Mouse (Mus musculus) megakaryocyte, adult 5-6 weeks (primary cell): ENCODE results near the gene Acsl3. TPM values are rescaled to one million over a fixed set of nuclear protein-coding genes. Genes with fewer than 3 reads are reported as not detected.

Experiments
- ATAC-seq: 2 replicates; pipeline ENCODE4 v1.8.0; 2016; ENCODE audit warnings: mild to moderate bottlenecking, inconsistent platforms; ENCODE audit not compliant: poor library complexity, severe bottlenecking
- total RNA-seq, 2 experiments: library from RNA; stranded (forward) in 1 of 2; stranded (reverse) in 1 of 2; fragments of 153-499, 151-499 nt in 1 of 2; fragments of 221-1000, 200-1000 nt in 1 of 2; gene quantifications; 2 replicates each; pipeline versions ENCODE4 v1.2.3 to v1.2.4; 2015 to 2017

The Acsl3 gene
- total RNA-seq, 2 experiments from 2014 or later, result 5.1 to 17.6 TPM

DNA sequence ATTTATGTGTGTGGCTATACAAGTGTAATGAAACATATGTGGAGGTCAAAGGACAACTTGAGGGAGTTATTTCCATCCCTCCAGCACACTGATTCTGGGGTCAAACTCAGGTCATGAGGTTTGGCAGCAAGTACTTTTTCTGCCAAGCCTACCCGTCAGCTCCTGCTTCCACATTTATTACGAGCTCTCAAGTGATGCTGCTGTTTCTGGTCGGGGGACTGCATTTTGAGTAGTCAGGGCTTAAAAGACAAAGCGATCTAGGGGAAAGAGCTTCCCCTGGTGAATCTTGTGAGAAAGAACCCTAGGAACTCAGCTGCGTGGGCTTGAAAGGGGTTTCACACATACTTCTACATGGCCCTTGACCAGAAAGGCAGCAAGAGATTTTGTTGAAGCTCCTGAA lies 80.0 kb downstream of the Acsl3 start:
- ATAC-seq, result no peak

DNA sequence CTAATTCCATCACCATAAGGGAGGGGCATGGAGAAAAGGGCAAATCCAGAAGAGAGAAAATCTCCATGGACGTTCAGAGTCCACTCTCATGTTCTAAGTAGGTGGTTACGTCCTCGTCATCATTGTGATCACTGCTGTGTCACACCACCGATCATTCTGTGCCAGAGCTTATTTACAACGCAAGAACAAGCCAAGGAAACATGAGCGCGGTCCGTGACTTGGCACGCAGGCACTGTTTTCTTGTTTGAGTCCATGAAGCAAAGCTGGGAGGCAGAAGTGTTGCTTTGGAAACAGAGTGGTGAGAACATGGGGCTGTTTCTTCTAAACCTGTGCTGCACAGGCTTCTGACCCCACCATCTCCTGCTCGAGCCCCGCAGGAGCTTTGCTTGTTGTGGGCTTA lies 83.1 kb downstream of the Acsl3 start:
- ATAC-seq, result no peak

DNA sequence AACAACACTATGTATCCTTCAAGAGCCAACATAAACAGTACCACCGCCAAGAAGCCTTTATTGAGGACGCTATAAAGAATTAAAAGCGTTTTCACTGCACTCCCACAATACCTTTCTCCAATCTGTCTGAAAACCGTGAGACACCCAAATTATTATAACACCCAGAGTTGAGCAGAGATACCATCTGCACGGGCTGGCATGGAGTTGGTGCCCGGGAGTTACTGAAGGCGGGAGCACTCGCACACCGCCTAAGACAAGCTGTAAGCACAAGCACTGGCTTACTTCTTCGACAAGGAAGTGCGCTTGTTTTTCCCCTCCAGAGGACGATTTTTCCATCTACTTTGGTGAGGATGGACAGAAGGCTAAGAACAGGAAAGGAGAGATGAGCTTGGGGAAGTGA lies 84.6 kb downstream of the Acsl3 start:
- no peak for ATAC-seq

DNA sequence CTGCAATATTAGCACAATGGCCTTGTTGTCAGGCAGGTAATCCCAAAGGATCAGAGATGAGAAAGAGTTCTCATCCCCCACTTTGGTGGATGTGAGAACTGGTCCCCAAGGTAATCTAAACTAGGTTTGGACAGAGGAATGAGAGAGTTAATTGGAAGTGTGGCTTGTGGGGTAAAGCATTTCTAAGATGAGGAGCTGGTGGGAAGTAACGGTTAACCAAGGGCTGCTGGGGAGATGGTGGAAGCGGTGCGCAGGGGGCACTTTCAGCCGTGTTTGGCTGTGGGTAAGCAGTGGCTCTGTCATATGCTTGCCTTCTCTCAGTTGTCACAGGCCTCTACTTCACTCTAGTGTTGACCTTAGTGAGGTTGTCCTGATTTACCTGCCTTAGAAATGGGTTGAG lies 85.7 kb downstream of the Acsl3 start:
- no peak for ATAC-seq

DNA sequence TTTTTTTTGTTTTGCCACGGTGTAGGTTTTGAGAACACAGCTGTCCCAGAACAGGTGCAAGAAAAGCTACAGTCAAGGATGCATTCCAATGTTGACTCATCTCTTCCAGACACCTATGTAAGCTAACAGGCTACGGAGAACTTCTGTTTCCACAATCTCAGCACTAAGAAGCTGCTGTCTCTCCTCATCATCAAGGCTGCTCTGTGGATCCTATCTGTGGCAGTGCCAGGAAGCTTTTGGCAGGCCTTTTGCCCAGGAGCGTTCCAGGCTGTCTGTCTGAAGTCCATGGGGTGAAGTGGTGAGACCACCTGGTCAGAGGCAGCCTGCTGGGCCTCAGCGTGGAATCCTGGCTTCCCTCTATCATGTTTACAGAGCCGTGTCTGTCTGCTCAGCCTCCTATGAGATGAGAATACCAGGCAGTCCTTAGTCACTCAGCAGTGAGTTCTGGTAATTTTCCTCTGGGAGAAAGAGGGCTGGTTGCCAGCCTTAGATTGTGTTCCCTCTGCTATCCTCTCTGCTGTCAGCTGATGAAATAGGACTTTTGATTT lies 87.7 kb downstream of the Acsl3 start:
- ATAC-seq, result no peak

Other genes starting within 250 kb of the Acsl3 start
- 46.4 and 53.8 TPM in 2 replicates for gene Farsb, start 168.9 kb upstream of the Acsl3 start, total RNA-seq (2015)
- 27.6 and 29.6 TPM in 2 replicates for gene Farsb, start 168.9 kb upstream of the Acsl3 start, total RNA-seq (2017)
- not detected in 2 replicates for gene Mogat1, start 146.8 kb upstream of the Acsl3 start, total RNA-seq (2015)
- gene Mogat1, start 146.8 kb upstream of the Acsl3 start, total RNA-seq (2017), result 0.69 TPM in 1 of 2 replicates, not detected in the other
- gene BC035947, start 145.7 kb upstream of the Acsl3 start, total RNA-seq (2015), result not detected in 2 replicates
- gene BC035947, start 145.7 kb upstream of the Acsl3 start, total RNA-seq (2017), result not detected in 2 replicates
- gene Utp14b, start 213 bp downstream of the Acsl3 start, total RNA-seq (2015), result 4.1 and 4.2 TPM in 2 replicates
- 6.2 and 6.9 TPM in 2 replicates for gene Utp14b, start 213 bp downstream of the Acsl3 start, total RNA-seq (2017)
- not detected in 2 replicates for gene Kcne4, start 158.9 kb downstream of the Acsl3 start, total RNA-seq (2015)
- not detected in 2 replicates for gene Kcne4, start 158.9 kb downstream of the Acsl3 start, total RNA-seq (2017)